Mouse (Mus musculus) liver, postnatal 0 days (tissue): ENCODE data around the gene Scnn1g. TPM values are rescaled to one million over a fixed set of nuclear protein-coding genes. Genes with fewer than 3 reads are reported as not detected.
A peak's percentile ranks its signal among the peaks of the same experiment; 100 is the strongest.

Experiments
- ATAC-seq: fragments of 200-750 bp; cut with Nextera tagmentation; 2 replicates; pipeline ENCODE4 v1.8.0; 2017; ENCODE audit warnings: mild to moderate bottlenecking, moderate library complexity
- DNase-seq: peaks from one replicate; pipeline ENCODE4 v3.0.0-alpha.2; 2016
- H3K27ac ChIP-seq: fragments of 300-500 bp; sonication (generic); 2 replicates; pipeline ENCODE4 v1.5.1; 2014; ENCODE audit warnings: antibody characterized with exemption, moderate library complexity, mild to moderate bottlenecking, low read depth
- H3K27me3 ChIP-seq: fragments of 300-500 bp; sonication (generic); 2 replicates; pipeline ENCODE4 v1.6.1; 2014; ENCODE audit warnings: low read length, control low read depth, mixed read lengths; ENCODE audit not compliant: insufficient read depth
- H3K36me3 ChIP-seq: fragments of 300-500 bp; sonication (generic); replicated peaks from 2 replicates; pipeline ENCODE4 v1.6.1; 2014; ENCODE audit warnings: mild to moderate bottlenecking, control low read depth, low read length, moderate library complexity, mixed read lengths; ENCODE audit not compliant: insufficient read depth
- H3K4me1 ChIP-seq: fragments of 300-500 bp; sonication (generic); 2 replicates; pipeline ENCODE4 v1.6.1; 2014; ENCODE audit warnings: antibody characterized with exemption, mild to moderate bottlenecking, control low read depth; ENCODE audit not compliant: insufficient read depth
- H3K4me2 ChIP-seq: fragments of 300-500 bp; sonication (generic); 2 replicates; pipeline ENCODE4 v1.6.1; 2014; ENCODE audit warnings: low read depth, mild to moderate bottlenecking, low read length, moderate library complexity, mixed read lengths
- H3K4me3 ChIP-seq: fragments of 300-500 bp; sonication (generic); 2 replicates; pipeline ENCODE4 v1.5.1; 2014; ENCODE audit warnings: low read depth, low read length
- H3K9ac ChIP-seq: fragments of 300-500 bp; sonication (generic); replicated peaks from 2 replicates; pipeline ENCODE4 v1.6.1; 2014; ENCODE audit warnings: mild to moderate bottlenecking, moderate library complexity
- H3K9me3 ChIP-seq: fragments of 300-500 bp; sonication (generic); 2 replicates; pipeline ENCODE4 v1.6.1; 2016; ENCODE audit warnings: mild to moderate bottlenecking, control low read depth, low read length, mixed read lengths
- CTCF ChIP-seq: sonication (generic); IDR thresholded peaks from 2 replicates; pipeline ENCODE4 v1.5.1; 2016; ENCODE audit warnings: antibody characterized with exemption, low read depth
- EP300 ChIP-seq: IDR thresholded peaks from 2 replicates; pipeline ENCODE4 v1.6.1; 2016; ENCODE audit warnings: antibody characterized with exemption, low read depth, mild to moderate bottlenecking
- WGBS: fragments of 180-500 bp; shearing (Covaris S2); extraction: QIAGEN DNeasy Blood & Tissue Kit; methylation state at CpG from one replicate; pipeline ENCODE4 v1.1.7; 2014; ENCODE audit not compliant: insufficient replicate concordance; 5-methylcytosine and 5-hydroxymethylcytosine counted together
- polyA plus RNA-seq: library from polyadenylated mRNA; unstranded; fragments of >200 nt; fragmentation: Nextera tagmentation; extraction: Ambion mirVana; gene quantifications from 2 replicates; pipeline ENCODE4 v1.2.1, GENCODE M21; 2015

The Scnn1g gene
- polyA plus RNA-seq, 1 experiment from 2014 or later, result not detected

DNA sequence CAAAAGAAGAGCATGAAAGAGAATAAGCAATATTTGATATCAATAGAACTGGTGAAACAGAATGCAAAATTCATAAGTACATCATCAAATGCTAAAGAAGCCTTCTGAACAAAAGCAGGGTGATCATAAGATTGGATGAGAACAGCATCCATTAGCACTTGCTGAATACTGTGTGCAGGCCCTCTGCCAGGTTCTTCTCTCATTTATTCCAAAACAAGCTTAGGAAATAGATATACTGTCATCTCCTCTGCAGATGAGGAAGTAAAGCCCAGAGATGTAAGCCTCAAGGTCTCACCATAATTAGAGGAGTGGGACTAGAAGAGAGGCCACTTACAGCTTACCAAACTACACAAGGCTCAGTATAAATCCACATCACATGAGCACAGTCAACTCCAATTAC lies 35.1 kb upstream of the Scnn1g start:
- TF ChIP-seq CTCF (no peak), EP300 (no peak)
- ATAC-seq, result no peak
- DNase-seq, result no peak
- Histone ChIP-seq H3K36me3 (no peaks in the 10 kb centered on the region), H3K27me3 (no peaks in the 10 kb centered on the region), H3K4me2 (no peak overlapping the region), H3K9me3 (no peaks in the 10 kb centered on the region), H3K9ac (no peak overlapping the region), H3K4me1 (peaks cover 9% of the 10 kb centered on the region; the same call in 1 of the 2 replicates), H3K4me3 (no peak overlapping the region), H3K27ac (no peak overlapping the region)

DNA sequence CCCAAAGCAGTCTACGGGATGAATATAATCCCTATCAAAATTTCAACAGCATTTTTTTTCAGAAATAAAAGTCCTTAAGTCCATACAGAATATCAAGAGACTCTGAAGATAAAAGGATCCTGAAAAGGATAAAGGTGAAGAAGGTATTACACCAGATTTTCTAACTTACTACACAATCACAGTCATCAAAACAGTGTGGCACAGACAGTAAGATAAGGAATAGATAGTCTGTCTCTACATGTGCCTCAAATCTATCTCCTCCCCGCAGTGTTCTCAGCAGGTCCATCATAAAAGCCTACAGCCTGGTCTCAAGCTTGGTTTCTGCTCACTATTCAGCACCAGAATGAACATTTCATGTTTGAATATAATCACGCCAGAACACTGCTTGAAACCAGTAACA lies 33.8 kb upstream of the Scnn1g start:
- Histone ChIP-seq H3K9ac (no peak overlapping the region), H3K27me3 (no peaks in the 10 kb centered on the region), H3K4me1 (peaks cover 9% of the 10 kb centered on the region; the same call in 1 of the 2 replicates), H3K4me3 (no peak overlapping the region), H3K4me2 (no peak overlapping the region), H3K9me3 (no peaks in the 10 kb centered on the region), H3K36me3 (no peaks in the 10 kb centered on the region), H3K27ac (no peak overlapping the region)
- 73% methylated on average over 3 of the region's 3 CpGs for WGBS
- DNase-seq, result no peak
- no peak for ATAC-seq
- TF ChIP-seq CTCF (no peak), EP300 (no peak)

DNA sequence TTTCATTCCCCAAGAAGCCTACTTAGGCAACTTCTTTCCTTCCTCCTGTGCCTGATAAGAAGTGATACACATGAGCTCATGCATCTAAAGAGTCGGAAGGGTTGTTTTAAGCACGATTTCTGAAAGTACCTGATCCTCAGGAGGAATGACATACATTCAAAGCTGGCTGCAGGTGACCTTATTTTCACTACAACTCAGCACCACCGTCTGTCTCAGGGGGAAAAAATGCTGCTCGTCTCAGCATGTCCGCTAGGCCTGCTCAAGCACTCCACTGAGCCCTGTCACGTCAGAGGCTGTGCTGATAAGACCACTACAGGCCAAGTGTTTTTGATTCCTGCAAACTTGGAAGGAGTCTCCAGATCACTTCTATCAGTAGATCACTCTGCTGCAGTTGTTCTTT lies 32.3 kb upstream of the Scnn1g start:
- DNase-seq (no peak), ATAC-seq (no peak)
- no peaks in the 10 kb centered on the region for H3K9me3 ChIP-seq
- peaks cover 17% of the 10 kb centered on the region for H3K4me1 ChIP-seq
- TF ChIP-seq EP300, result no peak
- no peak for TF ChIP-seq CTCF
- H3K9ac ChIP-seq, result no peak overlapping the region
- no peak overlapping the region for H3K4me2 ChIP-seq
- 45% methylated on average over 6 of the region's 6 CpGs for whole genome bisulfite sequencing
- no peak overlapping the region for H3K27ac ChIP-seq
- H3K4me3 ChIP-seq, result no peak overlapping the region
- no peaks in the 10 kb centered on the region for H3K27me3 ChIP-seq
- no peaks in the 10 kb centered on the region for H3K36me3 ChIP-seq

DNA sequence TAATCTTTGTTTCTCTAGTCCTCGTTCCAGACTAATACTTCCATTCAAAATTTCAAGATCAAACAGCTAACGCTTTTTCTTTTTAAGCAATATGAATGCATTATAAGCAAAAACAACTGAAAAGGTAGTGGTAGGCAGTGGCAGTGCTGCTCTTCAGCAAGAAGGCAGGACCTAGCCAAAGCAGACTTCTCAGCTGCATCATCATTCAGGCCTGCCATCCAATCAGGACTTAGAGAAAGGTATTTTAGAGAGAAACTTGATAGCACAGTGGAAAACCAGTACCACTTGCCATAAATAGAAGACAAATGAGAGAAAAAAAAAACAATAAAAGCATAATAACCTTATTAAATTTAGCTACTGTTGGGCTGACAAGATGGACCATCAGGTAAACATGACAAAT lies 29.2 kb upstream of the Scnn1g start:
- WGBS, result 87% methylated on average over 2 of the region's 2 CpGs
- no peaks in the 10 kb centered on the region for H3K36me3 ChIP-seq
- H3K27ac ChIP-seq, result no peak overlapping the region
- no peaks in the 10 kb centered on the region for H3K9me3 ChIP-seq
- peaks cover 14% of the 10 kb centered on the region for H3K4me1 ChIP-seq
- TF ChIP-seq CTCF, result no peak
- TF ChIP-seq EP300, result no peak
- peaks cover 7% of the 10 kb centered on the region; the same call in 1 of the 2 replicates for H3K27me3 ChIP-seq
- no peak overlapping the region for H3K4me3 ChIP-seq
- ATAC-seq (no peak), DNase-seq (no peak)
- H3K9ac ChIP-seq, result no peak overlapping the region
- no peak overlapping the region for H3K4me2 ChIP-seq

DNA sequence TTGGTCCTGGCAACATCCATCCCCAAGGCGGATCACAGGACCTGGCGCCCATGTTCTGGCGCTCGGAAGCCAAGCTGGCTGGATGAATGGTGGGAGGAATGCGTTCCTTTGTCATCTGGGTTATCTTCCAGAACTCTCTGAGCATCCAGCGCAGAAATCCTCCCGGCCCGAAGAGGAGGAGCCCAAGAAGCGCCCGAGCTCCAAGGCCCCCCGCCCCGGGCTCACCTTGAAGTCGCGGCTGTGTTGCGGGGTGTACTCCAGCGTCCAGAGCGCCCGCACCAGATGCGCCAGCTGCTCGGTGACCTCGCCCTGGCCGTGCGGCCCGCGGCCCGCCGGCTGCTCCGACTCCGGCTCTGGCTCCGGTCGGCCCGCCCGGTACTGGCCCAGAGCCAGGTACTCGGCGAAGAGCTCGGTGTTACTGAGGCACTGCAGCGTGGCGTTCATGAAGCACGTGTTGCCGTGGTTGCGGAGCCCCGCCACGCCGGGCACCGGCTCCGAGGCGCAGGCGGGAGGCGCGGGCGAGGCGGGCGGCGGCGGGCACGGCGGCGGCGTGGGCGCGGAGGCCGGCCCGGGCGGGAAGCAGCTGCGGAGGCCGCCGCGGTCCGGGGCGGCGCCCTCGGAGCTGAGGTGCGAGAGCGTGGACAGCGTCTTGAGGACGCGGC lies 27.7 kb upstream of the Scnn1g start:
- H3K9me3 ChIP-seq, result no peaks in the 10 kb centered on the region
- peaks cover 12% of the 10 kb centered on the region for H3K27me3 ChIP-seq
- DNase-seq, result peak; percentile 68
- peak overlapping the region; percentile 74 for H3K9ac ChIP-seq
- no peaks in the 10 kb centered on the region for H3K36me3 ChIP-seq
- peak overlapping the region; percentile 97 for H3K4me2 ChIP-seq
- WGBS, result under 1% methylated on average over 59 of the region's 77 CpGs
- ATAC-seq, result peak; percentile 50
- H3K27ac ChIP-seq, result peak overlapping the region; percentile 46; the same call in 1 of the 2 replicates
- peaks cover 14% of the 10 kb centered on the region for H3K4me1 ChIP-seq
- H3K4me3 ChIP-seq, result peak overlapping the region; percentile 72
- no peak for TF ChIP-seq EP300
- no peak for TF ChIP-seq CTCF

DNA sequence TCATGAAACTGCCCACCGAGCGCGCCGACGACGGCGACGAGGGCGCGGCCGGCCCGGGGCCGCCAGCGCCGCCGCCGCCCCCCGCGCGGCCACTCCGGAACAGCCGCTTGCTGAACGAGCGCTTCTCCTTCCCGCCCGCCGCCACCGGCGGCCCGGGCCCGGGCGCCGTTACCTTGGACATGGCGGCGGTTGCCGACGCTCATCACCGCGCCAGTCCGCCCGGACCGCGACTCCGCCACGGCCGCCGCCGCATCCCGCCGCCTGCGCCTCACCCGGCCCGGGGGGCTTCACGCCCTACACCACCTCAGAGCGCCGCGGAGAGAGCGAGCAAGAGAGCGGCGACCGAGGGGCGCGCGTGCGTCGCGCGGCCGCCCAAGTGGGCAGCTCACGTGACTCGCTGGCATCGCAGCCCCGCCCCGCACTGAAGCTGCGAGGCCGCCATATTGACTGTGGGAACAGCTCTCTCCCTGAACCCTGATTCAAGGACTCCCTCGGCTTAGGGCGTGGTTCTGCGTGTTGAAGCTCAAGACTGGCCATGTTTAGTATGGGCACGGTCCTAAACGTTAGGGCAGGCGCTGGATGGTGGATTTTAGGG lies 27.1 kb upstream of the Scnn1g start, which contains the start of gene Usp31:
Usp31 (minus strand) TSS at position 181 of the 595 bp plus-strand sequence.
- TF ChIP-seq EP300 (no peak), CTCF (no peak)
- Histone ChIP-seq H3K36me3 (no peaks in the 10 kb centered on the region), H3K4me3 (peak within 1 kb of the TSS; percentile 72), H3K4me2 (peak within 1 kb of the TSS; percentile 97), H3K4me1 (peaks cover 14% of the 10 kb centered on the region), H3K27me3 (peaks cover 16% of the 10 kb centered on the region), H3K27ac (peak within 1 kb of the TSS; percentile 46; the same call in 1 of the 2 replicates), H3K9me3 (no peaks in the 10 kb centered on the region), H3K9ac (peak within 1 kb of the TSS; percentile 74)
- ATAC-seq, result peak; percentile 99
- WGBS, result under 1% methylated on average over 74 of the region's 82 CpGs
- DNase-seq, result peak; percentile 93
